Mouse (Mus musculus): ENCODE results near the gene Psme3. TPM values are rescaled to one million over a fixed set of nuclear protein-coding genes. Genes with fewer than 3 reads are reported as not detected.

Gene Psme3
- 189 and 203 TPM in 2 replicates for polyA plus RNA-seq (2016; fragmentation: Nextera tagmentation; extraction: Ambion mirVana)

DNA sequence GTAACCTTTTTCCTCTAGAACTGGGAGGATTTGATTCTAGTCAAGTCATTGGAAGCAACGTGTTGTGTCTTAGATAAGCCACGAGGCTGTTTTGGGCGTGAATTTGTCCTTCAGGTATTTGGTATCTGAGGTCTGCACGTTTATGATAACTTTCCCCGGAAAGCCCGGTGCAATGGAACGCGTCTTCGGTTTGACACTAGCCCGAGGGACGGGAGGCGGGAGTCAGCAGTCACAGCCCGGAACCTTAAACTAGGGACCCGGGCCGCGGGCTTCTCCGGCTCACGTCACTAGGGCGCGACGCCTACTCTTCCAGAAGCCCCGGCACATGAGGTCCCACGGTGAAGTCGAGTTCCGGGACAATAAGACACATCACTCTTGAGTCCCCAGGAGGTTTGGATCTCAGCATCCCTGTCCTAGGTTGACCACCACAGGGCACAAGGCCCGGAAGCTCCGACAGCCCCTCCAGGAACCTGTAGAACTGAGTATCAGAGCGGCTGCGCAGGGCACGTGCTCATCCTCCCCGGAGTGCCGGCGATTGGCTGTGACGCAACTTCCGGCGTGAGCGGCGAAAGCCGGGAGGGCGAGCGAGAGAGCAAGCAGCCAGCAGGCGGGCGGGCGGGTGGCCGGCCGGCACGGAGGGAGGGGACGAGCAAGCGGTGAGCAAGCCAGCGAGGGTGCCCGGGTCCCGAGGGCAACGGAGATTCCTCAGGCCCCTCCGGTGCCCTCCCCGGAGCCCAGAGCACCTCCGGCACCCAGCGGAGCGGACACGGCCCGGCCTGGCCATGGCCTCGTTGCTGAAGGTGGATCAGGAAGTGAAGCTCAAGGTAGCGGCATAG, at the start of gene Psme3:
Gene Psme3 (plus strand): TSS at position 549 of the 836 bp plus-strand sequence.
- Histone ChIP-seq H3K27me3 (replicated peaks; ENCODE audit: low read depth, poor library complexity, severe bottlenecking) (no peaks in the 10 kb centered on the region), H3K4me1 (peaks cover 17% of the 10 kb centered on the region), H3K4me3 (peak within 1 kb of the TSS; percentile 99), H3K27ac (replicated peaks) (peak within 1 kb of the TSS; percentile 92), H3K9me3 (no peaks in the 10 kb centered on the region), H3K36me3 (replicated peaks) (peaks cover 35% of the 10 kb centered on the region)
- DNase-seq (ENCODE audit: low spot score) = peak; percentile 95
- WGBS = under 1% methylated on average over 62 of the region's 62 CpGs

DNA sequence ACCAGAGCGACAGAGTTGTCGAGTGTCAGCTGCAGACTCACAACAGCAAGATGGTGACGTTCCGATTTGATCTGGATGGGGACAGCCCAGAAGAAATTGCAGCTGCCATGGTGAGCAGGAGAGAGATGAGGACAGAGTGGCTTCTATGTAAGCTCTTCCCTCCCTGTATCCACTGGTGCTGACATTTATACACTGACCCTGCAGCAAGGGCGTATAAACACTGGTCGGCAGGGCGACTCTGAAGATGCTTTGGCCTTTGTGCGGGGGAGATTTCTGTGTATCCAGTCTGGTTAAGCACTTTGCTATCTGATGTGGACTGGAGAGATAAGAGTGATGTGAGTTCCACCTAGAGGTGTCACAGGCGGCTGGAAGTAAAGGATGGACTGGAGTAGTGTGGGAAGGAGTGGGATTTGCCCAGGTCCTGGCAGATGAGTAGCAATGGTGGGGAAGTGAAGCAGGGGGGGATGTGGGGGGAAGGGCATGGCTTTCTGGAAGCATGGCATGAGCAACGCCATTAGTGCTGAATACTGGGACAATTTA, 46.4 kb upstream of the Psme3 start:
- H3K4me1 ChIP-seq = peaks cover 24% of the 10 kb centered on the region
- DNase-seq (ENCODE audit: low spot score) = no peak
- H3K4me3 ChIP-seq = 0 out of 2 replicates have a peak overlapping the region, but pooled peaks have one; percentile 9
- no peak overlapping the region for H3K27ac ChIP-seq (replicated peaks)
- H3K9me3 ChIP-seq = no peaks in the 10 kb centered on the region
- 34% methylated on average over 10 of the region's 10 CpGs for WGBS
- no peaks in the 10 kb centered on the region for H3K36me3 ChIP-seq (replicated peaks)
- peaks cover 45% of the 10 kb centered on the region for H3K27me3 ChIP-seq (replicated peaks; ENCODE audit: low read depth, poor library complexity, severe bottlenecking)

DNA sequence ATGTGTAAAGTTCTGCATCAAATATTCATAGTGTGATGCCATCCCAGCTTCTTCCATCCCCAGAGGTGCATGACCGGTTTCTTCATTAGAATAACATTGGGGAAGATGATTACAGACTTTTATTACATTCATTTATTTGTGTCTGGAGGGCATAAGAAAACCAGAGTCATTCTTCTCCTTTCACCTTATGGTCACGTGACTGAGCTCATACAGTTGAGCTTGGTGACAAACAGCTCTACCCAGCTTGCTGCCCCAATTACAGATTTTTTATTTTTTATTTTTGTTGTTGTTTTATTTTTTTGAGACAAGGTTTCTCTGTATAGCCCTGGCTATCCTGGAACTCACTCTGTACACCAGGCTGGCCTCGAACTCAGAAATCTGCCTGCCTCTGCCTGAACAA, 43.6 kb upstream of the Psme3 start:
- DNase-seq (ENCODE audit: low spot score) = no peak
- peaks cover 34% of the 10 kb centered on the region for H3K27me3 ChIP-seq (replicated peaks; ENCODE audit: low read depth, poor library complexity, severe bottlenecking)
- 87% methylated on average over 3 of the region's 3 CpGs for WGBS

DNA sequence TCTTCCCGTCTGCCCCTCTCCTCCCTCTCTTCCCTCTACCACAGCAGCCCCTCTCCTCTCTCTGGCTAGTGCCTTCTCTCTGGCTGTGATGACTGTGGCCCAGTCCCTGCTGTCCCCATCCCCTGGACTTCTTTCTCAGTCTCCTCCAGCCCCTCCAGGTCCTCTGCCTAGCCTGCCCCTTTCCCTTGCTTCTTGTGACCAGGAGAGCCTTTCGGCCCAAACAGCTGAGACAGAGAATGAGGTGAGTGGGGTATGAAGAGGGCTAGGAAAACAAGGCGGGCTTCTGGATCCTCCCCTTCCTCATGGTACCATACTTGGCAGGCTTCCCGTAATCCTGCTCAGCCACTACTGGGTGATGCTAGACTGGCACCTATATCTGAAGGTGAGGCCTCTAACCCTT, 40.7 kb upstream of the Psme3 start:
- 81% methylated on average over 4 of the region's 4 CpGs for WGBS

More for the DNA sequence above, 43.6 kb upstream of the Psme3 start:
- no peaks in the 10 kb centered on the region for H3K9me3 ChIP-seq
- peaks cover 16% of the 10 kb centered on the region for H3K36me3 ChIP-seq (replicated peaks)
- no peak overlapping the region for H3K27ac ChIP-seq (replicated peaks)
- H3K4me3 ChIP-seq = no peak overlapping the region
- H3K4me1 ChIP-seq = peaks cover 33% of the 10 kb centered on the region

DNA sequence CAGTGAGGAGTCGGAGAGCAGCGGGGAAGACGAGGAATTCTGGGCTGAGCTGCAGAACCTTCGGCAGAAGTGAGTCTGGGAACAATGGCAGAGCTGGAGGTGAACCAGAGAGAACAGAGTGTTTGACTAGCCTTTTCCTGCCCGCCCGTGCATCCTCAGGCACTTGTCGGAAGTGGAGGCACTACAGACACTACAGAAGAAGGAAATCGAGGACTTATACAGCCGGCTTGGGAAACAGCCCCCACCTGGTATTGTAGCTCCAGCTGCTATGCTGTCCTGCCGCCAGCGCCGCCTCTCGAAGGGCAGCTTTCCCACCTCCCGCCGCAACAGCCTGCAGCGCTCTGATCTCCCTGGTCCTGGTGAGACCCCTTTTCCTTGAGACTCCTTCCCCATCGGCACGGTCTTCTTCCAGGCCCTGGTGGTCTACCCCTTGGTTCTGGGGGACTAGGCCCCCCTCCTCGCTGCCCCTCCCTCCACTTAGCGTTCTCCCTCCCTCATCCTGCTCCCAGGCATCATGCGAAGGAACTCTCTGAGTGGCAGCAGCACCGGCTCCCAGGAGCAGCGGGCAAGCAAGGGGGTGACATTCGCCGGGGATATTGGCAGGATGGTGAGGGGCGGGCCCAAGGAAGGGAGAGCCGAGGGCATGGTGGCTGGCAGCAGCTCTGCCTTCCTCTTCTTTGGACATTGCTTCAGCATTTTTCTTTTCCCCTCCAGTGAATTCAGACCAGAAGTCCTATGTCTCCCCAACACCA, 39.5 kb upstream of the Psme3 start:
- H3K4me3 ChIP-seq = peak overlapping the region; percentile 89
- H3K27ac ChIP-seq (replicated peaks) = no peak overlapping the region; the same call in 1 of the 2 replicates
- peaks cover 39% of the 10 kb centered on the region for H3K4me1 ChIP-seq
- 28% methylated on average over 27 of the region's 27 CpGs for WGBS
- no peaks in the 10 kb centered on the region for H3K9me3 ChIP-seq
- no peak for DNase-seq (ENCODE audit: low spot score)
- peaks cover 39% of the 10 kb centered on the region for H3K27me3 ChIP-seq (replicated peaks; ENCODE audit: low read depth, poor library complexity, severe bottlenecking)
- peaks cover 18% of the 10 kb centered on the region for H3K36me3 ChIP-seq (replicated peaks)

More for the DNA sequence above, 40.7 kb upstream of the Psme3 start:
- Histone ChIP-seq H3K36me3 (replicated peaks) (peaks cover 18% of the 10 kb centered on the region), H3K4me1 (peaks cover 39% of the 10 kb centered on the region), H3K27ac (replicated peaks) (no peak overlapping the region), H3K4me3 (no peak overlapping the region), H3K27me3 (replicated peaks; ENCODE audit: low read depth, poor library complexity, severe bottlenecking) (peaks cover 27% of the 10 kb centered on the region), H3K9me3 (no peaks in the 10 kb centered on the region)
- DNase-seq (ENCODE audit: low spot score) = no peak

DNA sequence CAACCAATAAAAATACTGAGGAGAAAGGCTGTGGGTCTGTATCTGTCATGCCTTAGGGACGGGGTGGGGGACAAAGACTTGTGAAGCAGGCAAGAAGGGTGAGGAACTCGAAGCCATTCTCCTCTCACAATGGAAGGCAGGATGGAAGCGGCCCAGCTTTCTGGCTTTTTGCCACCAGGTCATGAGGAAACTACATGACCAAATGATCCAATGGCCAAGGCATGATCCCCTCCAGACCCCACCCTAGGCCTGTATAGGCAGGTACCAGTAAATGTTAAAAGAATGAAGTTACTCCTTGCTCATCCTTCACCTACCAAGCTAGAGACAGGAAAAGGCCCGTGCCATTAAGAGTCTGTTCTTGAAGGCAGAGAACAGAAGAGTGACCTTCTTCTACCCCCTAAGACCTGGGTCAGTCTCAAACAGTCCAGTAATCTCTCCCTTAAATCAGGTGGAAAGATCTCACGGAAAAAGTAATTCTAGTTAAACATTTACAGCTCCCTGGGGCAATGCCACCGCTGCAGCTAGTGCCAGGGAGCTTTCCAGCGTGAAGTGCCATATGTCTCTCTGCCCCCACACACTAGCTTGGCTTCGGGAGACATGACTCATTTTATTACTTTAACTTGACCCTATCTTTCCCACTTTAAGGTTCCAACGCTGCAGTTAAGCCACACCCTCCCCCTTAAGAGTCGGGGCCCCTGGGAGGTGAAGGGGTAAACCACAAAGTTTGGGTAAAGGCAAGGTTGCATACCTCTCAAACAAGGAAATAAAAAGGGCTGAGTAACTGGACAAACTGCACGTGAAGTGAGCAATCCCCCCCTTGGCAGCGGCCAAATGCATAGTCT, 38.4 kb upstream of the Psme3 start:
- DNase-seq (ENCODE audit: low spot score) = no peak
- peak overlapping the region; percentile 89 for H3K4me3 ChIP-seq
- H3K9me3 ChIP-seq = no peaks in the 10 kb centered on the region
- H3K4me1 ChIP-seq = peaks cover 39% of the 10 kb centered on the region
- WGBS = 80% methylated on average over 12 of the region's 12 CpGs
- peak overlapping the region; percentile 87 for H3K27ac ChIP-seq (replicated peaks)
- peaks cover 40% of the 10 kb centered on the region for H3K27me3 ChIP-seq (replicated peaks; ENCODE audit: low read depth, poor library complexity, severe bottlenecking)
- H3K36me3 ChIP-seq (replicated peaks) = peaks cover 18% of the 10 kb centered on the region

DNA sequence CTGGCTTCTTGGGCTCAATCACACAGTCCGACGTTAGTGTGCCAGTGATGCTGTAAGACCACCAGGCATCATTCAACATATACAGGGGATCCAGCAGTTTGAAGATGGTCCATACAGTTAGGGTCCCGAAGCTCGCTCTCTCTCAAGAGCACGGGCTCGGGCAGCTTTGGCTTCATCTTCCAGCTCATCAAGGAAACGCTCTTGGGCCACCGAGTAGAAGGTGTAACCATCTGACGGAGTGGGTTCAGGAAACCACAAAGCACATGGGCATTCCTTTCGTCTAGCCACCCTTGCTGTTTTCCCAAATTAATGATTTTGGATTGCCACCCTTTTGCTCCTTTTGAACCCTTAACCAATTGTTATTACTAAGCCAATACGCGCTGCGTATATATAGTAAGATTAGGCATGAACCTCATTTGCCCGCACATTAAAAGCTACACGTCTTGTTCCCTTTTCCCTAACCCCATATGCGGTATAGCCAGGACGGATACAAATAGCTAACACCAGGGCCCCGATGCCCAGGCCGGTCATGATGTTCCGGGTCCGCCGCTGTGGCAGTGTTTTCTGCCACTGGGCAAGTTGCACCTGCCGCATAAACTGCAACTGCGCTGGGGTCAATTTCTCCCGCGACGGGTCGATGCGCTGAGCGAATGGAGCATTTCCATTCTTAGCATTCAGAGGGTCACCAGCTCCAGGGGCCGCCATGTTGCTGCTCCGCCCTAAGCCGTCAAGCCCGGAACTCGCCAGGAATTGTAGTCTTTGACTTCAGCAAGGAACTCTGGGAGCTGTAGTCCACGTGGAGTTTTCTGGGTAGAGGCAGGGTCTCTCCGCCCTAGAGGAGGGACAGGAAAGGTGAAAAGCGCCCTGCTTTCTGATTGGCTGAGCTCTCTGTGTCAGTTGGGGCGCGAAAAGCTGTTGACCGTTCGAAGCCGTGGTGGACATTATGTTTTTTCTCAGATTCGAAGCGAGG, 37.5 kb upstream of the Psme3 start, which contains the start of the genes Cntd1 and Coa3:
Gene Cntd1 (plus strand): TSS at position 790 of the 970 bp plus-strand sequence.
Gene Coa3 (minus strand): TSS at position 892 of the 970 bp plus-strand sequence.
- H3K4me1 ChIP-seq = peaks cover 45% of the 10 kb centered on the region
- peaks cover 18% of the 10 kb centered on the region for H3K36me3 ChIP-seq (replicated peaks)
- WGBS = 11% methylated on average over 45 of the region's 45 CpGs
- H3K9me3 ChIP-seq = no peaks in the 10 kb centered on the region
- DNase-seq (ENCODE audit: low spot score) = peak; percentile 90
- H3K4me3 ChIP-seq = peak within 1 kb of the TSS; percentile 89
- peak within 1 kb of the TSS; percentile 87 for H3K27ac ChIP-seq (replicated peaks)
- peaks cover 40% of the 10 kb centered on the region for H3K27me3 ChIP-seq (replicated peaks; ENCODE audit: low read depth, poor library complexity, severe bottlenecking)

DNA sequence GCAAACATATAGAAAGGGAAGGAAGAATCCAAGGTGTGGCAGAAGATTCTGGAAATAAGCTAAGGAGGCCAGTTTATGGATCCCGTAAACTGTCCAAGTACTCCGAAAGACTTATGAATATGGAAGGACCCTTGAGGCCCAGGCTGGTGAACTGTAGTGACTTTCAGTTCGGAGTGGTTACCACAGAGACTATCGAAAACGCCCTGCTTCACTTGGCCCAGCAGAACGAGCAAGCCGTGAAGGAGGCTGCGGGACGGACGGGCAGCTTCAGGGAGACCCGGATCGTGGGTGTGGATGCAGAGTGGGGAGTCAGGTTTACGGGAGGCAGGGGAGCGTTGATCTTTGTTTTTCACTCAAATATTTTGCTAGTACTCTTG, 36.8 kb upstream of the Psme3 start:
- Histone ChIP-seq H3K27me3 (replicated peaks; ENCODE audit: low read depth, poor library complexity, severe bottlenecking) (peaks cover 40% of the 10 kb centered on the region), H3K27ac (replicated peaks) (peak overlapping the region; percentile 87; the same call in 1 of the 2 replicates), H3K4me1 (peaks cover 45% of the 10 kb centered on the region), H3K4me3 (peak overlapping the region; percentile 89), H3K9me3 (no peaks in the 10 kb centered on the region), H3K36me3 (replicated peaks) (peaks cover 18% of the 10 kb centered on the region)
- no peak for DNase-seq (ENCODE audit: low spot score)
- 66% methylated on average over 14 of the region's 14 CpGs for WGBS

DNA sequence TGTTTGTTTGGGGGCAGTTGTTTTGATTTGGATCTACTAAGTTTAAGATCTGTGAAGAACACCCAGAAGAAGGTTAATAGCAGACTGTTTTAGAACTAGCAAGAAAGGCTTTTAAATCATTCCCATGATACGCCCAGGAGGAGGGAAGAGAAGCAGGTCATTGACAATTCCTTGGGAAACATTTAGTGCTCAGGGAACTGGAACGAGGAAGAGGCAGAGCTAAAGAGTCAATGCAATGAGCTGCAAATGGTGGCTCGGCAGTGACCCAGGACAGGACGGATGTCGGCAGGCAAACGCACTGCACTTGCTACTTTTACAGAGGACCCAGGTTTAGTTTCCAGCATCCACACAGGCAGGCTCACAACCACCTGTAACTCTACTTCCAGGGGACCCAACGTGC, 35.2 kb upstream of the Psme3 start:
- no peak for DNase-seq (ENCODE audit: low spot score)
- peaks cover 44% of the 10 kb centered on the region for H3K27me3 ChIP-seq (replicated peaks; ENCODE audit: low read depth, poor library complexity, severe bottlenecking)
- H3K9me3 ChIP-seq = no peaks in the 10 kb centered on the region
- H3K4me3 ChIP-seq = no peak overlapping the region
- H3K27ac ChIP-seq (replicated peaks) = no peak overlapping the region
- 56% methylated on average over 7 of the region's 7 CpGs for WGBS
- peaks cover 27% of the 10 kb centered on the region for H3K36me3 ChIP-seq (replicated peaks)
- peaks cover 37% of the 10 kb centered on the region for H3K4me1 ChIP-seq

DNA sequence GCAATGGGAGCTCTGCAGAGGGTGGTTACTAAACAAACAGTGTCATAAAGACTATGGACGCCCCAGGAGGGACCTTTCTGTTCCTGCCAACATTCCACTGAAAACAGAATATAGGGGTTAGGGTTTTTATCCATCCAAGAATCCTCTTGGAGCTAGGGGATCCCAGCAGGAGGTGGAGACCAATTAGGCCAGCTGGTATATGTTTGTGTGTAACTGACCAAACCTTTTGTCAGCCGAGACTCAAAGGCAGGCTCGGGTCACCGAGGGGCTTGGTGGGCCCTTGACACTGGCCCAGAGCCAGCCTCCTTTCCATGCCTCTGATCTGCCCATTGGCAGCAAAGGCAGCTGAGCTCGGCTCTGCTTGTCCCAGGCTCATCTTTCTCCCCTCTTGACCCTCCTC, 33.1 kb upstream of the Psme3 start:
- Histone ChIP-seq H3K27me3 (replicated peaks; ENCODE audit: low read depth, poor library complexity, severe bottlenecking) (peaks cover 26% of the 10 kb centered on the region), H3K4me1 (peaks cover 16% of the 10 kb centered on the region), H3K9me3 (no peaks in the 10 kb centered on the region), H3K4me3 (no peak overlapping the region), H3K36me3 (replicated peaks) (peaks cover 27% of the 10 kb centered on the region), H3K27ac (replicated peaks) (no peak overlapping the region)
- no peak for DNase-seq (ENCODE audit: low spot score)
- WGBS = 32% methylated on average over 5 of the region's 5 CpGs

DNA sequence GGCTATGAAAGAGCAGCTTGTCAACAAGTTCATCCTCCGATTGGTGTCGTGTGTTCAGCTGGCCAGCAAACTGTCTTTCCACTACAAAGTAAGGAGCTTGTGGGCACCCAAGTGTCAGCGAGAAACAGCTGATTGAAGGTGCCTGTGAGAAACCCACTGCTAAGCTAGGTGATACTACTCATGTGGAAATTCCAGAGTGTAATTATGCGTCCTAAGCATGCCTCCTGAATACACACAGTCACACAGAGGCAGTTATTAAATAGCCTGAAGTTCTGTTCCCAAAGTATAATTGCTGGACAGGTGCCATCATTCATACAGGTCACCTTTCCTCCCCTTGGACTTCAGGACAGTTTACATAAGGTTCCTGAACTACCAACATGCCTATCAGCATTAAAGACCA, 32.2 kb upstream of the Psme3 start:
- Histone ChIP-seq H3K4me1 (peaks cover 11% of the 10 kb centered on the region), H3K9me3 (no peaks in the 10 kb centered on the region), H3K27ac (replicated peaks) (no peak overlapping the region), H3K27me3 (replicated peaks; ENCODE audit: low read depth, poor library complexity, severe bottlenecking) (peaks cover 26% of the 10 kb centered on the region), H3K4me3 (no peak overlapping the region), H3K36me3 (replicated peaks) (peaks cover 34% of the 10 kb centered on the region)
- DNase-seq (ENCODE audit: low spot score) = no peak
- WGBS = 68% methylated on average over 4 of the region's 4 CpGs
